Mouse (Mus musculus) CD4-positive, CD25-positive, alpha-beta regulatory T cell, adult 2 months (primary cell): ENCODE measurements around the gene Ednrb.
A peak's percentile ranks its signal among the peaks of the same experiment; 100 is the strongest.
"Not testable (repeated sequence)": the region's sequence is repeated elsewhere in the genome, so short reads cannot be mapped to it uniquely, and the experiment has no call there.

Experiments used
- DNase-seq: peaks from one replicate; pipeline ENCODE4 v3.0.0-alpha.2; 2012; ENCODE audit warnings: low read depth, low spot score

Ednrb gene

GRCm38 (mm10) chr14:103822590-103822989 lies 21.6 kb downstream of the Ednrb start:
- DNase-seq, result no peak

DNA sequence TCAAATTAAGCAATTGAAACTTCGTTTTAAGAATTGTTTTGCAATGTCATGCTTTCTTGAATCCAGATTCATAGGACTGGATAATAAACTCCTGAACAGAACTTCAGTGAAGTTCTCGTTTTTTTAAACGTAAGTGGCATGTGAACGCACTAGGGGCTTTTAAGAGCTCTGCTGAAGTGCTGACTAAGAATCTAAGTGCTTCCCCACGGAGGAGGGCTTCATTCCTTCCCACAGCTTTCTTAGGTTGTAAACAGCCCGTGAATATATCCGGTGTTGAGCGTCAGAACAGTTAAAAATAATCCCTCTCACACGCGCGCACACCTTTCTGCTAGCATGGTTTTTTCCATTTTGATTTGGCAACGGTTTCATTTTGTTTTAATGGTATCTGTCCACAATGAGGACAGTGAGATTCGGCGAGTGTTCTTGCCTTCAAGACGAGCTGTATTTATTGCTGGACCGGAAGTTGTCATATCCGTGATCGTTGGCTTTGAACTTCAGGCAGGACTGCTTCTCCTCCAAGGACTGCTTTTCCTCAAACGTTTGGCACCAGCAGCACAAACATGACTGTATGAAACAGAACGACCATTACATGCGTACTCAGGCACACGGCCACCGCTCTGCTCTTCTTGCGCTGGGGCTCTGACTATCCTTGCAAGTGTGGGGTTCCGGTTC lies 27.4 kb downstream of the Ednrb start:
- peak; percentile 2 for DNase-seq

DNA sequence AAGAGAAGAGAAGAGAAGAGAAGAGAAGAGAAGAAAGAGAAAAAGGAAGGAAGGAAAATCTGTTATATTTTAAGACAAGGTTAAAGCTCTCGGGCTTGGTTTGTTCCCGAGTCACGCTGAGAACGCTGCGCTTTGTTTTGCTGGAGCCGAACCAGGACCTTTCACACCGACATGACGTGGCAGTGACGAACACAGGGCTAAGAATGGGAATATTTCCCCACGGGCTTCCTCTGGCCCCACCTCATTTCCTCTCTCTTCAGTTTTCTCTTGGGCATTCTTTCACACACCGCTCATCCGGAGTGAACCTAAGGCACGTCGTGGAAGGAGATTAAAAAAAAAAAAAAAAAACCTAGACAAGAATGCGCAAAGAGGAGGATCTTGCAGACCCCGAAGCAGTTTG lies 28.7 kb downstream of the Ednrb start:
- DNase-seq, result peak; percentile 5

GRCm38 (mm10) chr14:103814015-103814691 lies 30.0 kb downstream of the Ednrb start:
- DNase-seq, result no peak

DNA sequence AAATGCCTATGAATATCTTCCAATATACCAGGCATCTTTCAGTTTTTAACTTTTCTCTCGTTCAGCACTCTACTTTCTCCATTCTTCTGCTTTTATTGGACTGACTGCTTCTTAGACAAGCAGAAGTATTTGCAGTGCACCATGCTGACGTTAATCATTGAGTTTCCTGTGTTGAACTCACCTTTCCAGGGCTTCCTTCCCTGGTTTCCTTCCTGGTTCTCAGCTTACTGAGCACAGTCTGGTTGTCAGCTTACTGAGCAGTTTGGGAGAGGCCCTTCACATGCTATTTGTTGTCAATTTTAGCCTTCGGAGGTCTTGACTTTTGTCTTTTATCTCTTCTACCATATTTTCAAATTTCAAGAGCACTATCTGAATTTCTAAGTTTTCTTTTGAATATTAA lies 31.0 kb downstream of the Ednrb start:
- no peak for DNase-seq

DNA sequence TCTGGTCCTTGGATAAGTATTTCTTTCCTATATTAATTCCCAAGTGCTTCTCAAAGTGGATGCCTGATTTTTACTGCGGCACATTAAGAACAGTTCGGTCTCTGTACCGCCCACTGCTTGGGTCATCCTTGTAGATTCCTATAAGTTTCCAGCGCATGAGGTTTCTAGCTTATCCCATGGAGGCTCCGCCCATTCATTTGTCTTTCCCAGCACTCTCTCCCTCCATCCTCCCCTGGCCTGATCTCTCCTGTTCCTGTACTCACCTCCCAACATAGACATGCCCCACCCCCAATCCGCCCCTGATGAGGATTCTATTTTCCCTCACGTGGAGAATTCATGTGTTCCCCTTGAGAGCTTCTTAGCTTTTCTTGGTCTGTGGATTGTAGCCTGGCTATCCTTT lies 32.9 kb downstream of the Ednrb start:
- no peak for DNase-seq

GRCm38 (mm10) chr14:103803907-103804659 lies 40.1 kb downstream of the Ednrb start:
- DNase-seq, result no peak

- no peak for DNase-seq
These were observed 47.1 kb downstream of the Ednrb start for GRCm38 (mm10) chr14:103797123-103797522.

GRCm38 (mm10) chr14:103795591-103795990 lies 48.6 kb downstream of the Ednrb start:
- DNase-seq, result no peak

DNA sequence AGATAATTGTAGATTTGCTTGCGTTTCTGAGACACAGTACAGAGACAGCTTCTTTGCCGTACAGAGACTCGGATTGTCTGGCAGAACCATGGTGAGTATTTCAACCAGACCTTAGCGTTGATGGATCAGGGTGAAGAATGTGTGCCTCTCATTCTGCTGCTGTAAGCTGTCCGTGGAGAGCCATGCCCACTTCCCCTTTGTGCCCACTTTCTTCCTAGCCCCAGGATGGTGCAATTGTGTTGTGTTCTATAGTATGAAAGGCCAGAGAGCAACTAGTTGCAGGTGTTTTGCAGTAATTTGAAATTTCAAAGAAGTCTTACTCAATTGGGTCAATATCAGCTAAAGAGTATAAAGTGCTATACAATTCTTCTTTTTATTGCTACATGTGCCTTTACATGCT lies 50.8 kb downstream of the Ednrb start:
- no peak for DNase-seq

DNA sequence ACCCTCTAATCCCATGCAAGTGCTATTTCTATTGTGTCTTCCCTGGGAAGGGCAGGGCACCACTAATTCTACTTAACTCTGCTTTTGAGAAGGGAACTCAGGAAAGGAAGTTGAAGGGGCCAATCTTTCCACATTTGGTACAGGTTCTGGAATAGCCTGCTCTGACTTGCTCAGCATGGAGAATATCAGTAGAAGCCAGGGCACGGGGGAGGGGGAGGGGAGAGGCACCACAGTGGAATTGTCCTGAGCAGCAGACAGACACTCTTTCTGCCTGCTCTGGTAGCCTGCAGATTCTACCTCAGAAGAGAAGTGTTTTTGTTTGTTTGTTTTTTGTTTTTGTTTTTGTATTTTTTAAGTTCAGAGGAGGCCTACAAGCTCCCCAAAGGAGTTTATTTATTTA lies 51.5 kb downstream of the Ednrb start:
- DNase-seq, result no peak

- no peak for DNase-seq
These were observed 56.7 kb downstream of the Ednrb start for GRCm38 (mm10) chr14:103787547-103787946.

DNA sequence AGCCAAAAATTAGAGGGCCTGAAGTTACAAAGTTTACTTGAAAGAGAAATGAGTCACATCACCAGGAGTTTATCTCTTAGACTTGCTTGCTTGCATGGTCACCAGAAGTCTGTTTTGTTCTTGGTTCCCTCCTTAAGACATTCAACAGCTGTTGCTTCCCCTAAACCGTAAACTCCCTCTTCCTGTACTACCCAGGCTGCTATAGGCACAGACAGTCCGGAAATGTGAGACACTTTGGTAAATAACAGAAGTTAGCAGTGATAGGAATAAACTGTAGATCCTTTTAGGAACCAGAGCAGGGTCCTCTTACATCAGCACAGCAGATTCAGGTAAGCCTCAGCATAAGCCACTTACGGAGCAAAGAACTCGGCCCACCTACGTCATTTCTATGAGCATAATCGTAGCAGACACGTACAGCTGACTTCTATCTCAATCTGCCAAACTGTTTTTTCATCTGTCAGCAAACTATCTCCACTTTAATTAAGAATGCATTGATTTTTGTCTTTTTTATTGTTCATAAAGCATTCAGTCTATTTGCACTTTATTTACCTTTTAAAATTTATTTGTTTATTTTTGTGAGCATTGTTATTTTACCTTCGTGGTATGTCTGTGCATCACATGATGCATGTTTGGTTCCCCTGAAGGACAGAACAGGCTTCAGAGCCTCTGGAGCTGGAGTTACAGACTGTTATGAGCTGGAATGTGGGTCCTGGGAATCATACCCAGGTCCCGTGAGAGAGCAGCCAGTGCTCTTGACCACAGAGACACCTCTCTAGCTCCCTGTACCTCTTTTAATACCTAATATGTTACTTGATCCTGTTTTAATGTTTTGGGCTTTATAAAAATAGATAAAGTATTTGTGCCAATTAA lies 58.9 kb downstream of the Ednrb start:
- DNase-seq, result peak; percentile 7

DNA sequence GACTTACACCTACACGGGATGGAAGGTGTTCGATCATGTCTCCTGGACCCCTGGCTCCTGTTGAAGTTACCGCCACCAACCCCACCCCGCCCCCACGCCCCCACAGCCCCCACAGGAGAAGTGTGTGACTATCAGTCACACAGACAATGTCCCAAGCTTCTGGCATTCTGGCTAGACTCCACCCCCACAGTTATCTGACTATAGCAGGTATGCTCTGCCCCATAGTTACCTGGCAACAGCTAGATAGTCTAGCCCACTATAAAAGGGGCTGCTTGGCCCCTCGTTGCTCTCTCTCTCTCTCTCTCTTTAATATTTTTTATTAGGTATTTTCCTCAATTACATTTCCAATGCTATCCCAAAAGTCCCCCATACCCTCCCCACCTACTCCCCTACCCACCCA lies 63.9 kb downstream of the Ednrb start:
- not testable (repeated sequence) for DNase-seq

- no peak for DNase-seq
These were observed 64.9 kb downstream of the Ednrb start for GRCm38 (mm10) chr14:103779276-103779675.

DNA sequence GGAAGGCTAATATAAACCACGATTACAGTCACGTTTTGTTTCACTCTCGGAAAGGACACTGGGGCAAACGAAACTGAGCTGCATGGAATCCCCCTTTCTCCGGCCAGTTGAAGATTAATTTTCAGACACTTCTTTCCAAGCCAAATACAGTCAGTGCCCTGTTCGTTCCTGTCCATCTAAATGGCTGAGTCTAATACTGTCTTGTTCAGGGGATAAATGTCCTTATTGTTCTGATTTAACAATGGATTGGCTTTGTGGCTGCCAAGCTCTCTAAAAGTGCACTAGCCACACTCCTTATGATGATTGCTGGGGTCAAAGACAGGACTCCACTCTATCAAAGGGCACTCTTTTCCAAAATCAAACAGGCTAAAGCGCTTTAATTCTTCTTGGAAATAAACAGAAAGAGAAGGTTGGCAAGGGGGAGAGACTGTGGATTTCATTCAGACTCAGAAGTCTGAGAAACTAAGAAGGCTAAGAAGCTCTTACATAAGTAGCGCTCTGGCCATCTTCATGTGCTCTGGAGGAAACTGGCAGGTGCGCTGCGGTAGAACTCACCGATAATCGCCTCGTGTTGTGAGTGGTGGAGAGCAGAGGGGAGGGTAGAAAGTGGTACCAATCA lies 65.6 kb downstream of the Ednrb start:
- no peak for DNase-seq

- no peak for DNase-seq
These were observed 66.2 kb downstream of the Ednrb start for GRCm38 (mm10) chr14:103778009-103778431.

DNA sequence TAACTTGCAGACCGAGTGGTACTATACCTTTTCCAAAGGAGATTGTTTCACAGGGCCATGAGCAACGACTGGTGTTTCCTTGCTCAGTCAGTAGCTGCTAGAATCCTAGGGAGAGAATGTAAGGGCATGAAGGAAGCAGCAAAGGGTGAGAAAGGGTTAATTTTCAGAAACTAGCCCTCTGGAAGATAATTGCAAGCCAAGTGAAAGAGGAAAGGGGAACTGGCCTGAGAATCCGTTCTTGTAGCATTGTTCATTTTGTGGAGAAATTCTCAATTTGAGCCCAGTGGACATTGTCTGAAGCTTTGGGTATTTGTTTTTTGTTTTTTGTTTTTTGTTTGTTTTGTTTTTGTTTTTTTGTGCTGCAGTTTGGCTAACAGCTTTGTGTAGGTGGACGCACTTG lies 66.8 kb downstream of the Ednrb start:
- no peak for DNase-seq

- DNase-seq, result no peak
These were observed 74.6 kb downstream of the Ednrb start for GRCm38 (mm10) chr14:103769319-103770245.

- DNase-seq, result no peak
These were observed 76.7 kb downstream of the Ednrb start for GRCm38 (mm10) chr14:103767488-103767887.
